Mouse (Mus musculus): ENCODE results near the gene Cd79a.

Cd79a gene

GRCm38 (mm10) chr7:24897224-24897623 is at the start of gene Cd79a:
Gene Cd79a (plus strand): TSS chr7:24897381.
- no peak for DNase-seq

- peak; percentile 49 for DNase-seq
Observed at GRCm38 (mm10) chr7:24850162-24850561, 47.0 kb upstream of the Cd79a start.

GRCm38 (mm10) chr7:24850899-24851303 is 46.3 kb upstream of the Cd79a start:
- no peak for DNase-seq

- no peak for DNase-seq
Observed at GRCm38 (mm10) chr7:24851596-24852325, 45.4 kb upstream of the Cd79a start.

GRCm38 (mm10) chr7:24852557-24853232 is 44.5 kb upstream of the Cd79a start:
- DNase-seq = no peak

- DNase-seq = no peak
Observed at GRCm38 (mm10) chr7:24853233-24853563, 44.0 kb upstream of the Cd79a start.

- DNase-seq = no peak
Observed at GRCm38 (mm10) chr7:24853695-24854094, 43.5 kb upstream of the Cd79a start.

- DNase-seq = no peak
Observed at GRCm38 (mm10) chr7:24856460-24857120, 40.6 kb upstream of the Cd79a start.

GRCm38 (mm10) chr7:24859234-24859633 is 37.9 kb upstream of the Cd79a start:
- DNase-seq = no peak

GRCm38 (mm10) chr7:24861913-24862312 is 35.3 kb upstream of the Cd79a start, which contains the start of gene Gm9844:
Gene Gm9844 (plus strand): TSS chr7:24862213.
- DNase-seq = no peak

- no peak for DNase-seq
Observed at GRCm38 (mm10) chr7:24862853-24863252, 34.3 kb upstream of the Cd79a start.

GRCm38 (mm10) chr7:24864156-24864555 is 33.0 kb upstream of the Cd79a start:
- no peak for DNase-seq

- DNase-seq = no peak
Observed at GRCm38 (mm10) chr7:24869080-24869479, 28.1 kb upstream of the Cd79a start.

GRCm38 (mm10) chr7:24869532-24870165 is 27.5 kb upstream of the Cd79a start, which contains the start of the genes Lypd4 and Dmrtc2:
Gene Lypd4 (minus strand): TSS chr7:24869941.
Gene Dmrtc2 (plus strand): TSS chr7:24870057.
- DNase-seq = no peak

- no peak for DNase-seq
Observed at GRCm38 (mm10) chr7:24877588-24877987, 19.6 kb upstream of the Cd79a start.

GRCm38 (mm10) chr7:24879620-24880019 is 17.6 kb upstream of the Cd79a start:
- DNase-seq = no peak

GRCm38 (mm10) chr7:24882416-24883199 is 14.6 kb upstream of the Cd79a start:
- DNase-seq = no peak

GRCm38 (mm10) chr7:24883896-24884692 is 13.1 kb upstream of the Cd79a start, which contains the start of gene Rps19:
Gene Rps19 (plus strand): TSS chr7:24884371.
- peak; percentile 95 for DNase-seq

GRCm38 (mm10) chr7:24884693-24885291 is 12.4 kb upstream of the Cd79a start:
- no peak for DNase-seq

GRCm38 (mm10) chr7:24885468-24886307 is 11.5 kb upstream of the Cd79a start:
- DNase-seq = no peak

Data from right cerebral cortex, postnatal 25 days (tissue).